Mouse (Mus musculus): ENCODE measurements around the gene Lrfn4. TPM values are rescaled to one million over a fixed set of nuclear protein-coding genes. Genes with fewer than 3 reads are reported as not detected.

Lrfn4 gene
- polyA plus RNA-seq, 1 experiment from 2014 or later: 13.3 TPM

Small RNAs within 50 kb of the gene (microRNA-seq; reads per million reads assigned to microRNA genes)
- gene Mir6986: 0.73 reads per million

Other genes with a start within 250 kb of the Lrfn4 start
- 57.2 and 61.0 TPM in 2 replicates for gene Kdm2a, start 217.4 kb downstream of the Lrfn4 start, polyA plus RNA-seq (2016; fragmentation: Nextera tagmentation; extraction: Ambion mirVana)
- 8.6 and 14.9 TPM in 2 replicates for gene Rhod, start 176.2 kb downstream of the Lrfn4 start, polyA plus RNA-seq (2016; fragmentation: Nextera tagmentation; extraction: Ambion mirVana)
- 1.3 and 2.7 TPM in 2 replicates for gene Syt12, start 138.2 kb downstream of the Lrfn4 start, polyA plus RNA-seq (2016; fragmentation: Nextera tagmentation; extraction: Ambion mirVana)
- gene 2010003K11Rik, start 117.1 kb downstream of the Lrfn4 start, polyA plus RNA-seq (2016; fragmentation: Nextera tagmentation; extraction: Ambion mirVana): not detected in 2 replicates
- gene Pcx, start 105.2 kb downstream of the Lrfn4 start, polyA plus RNA-seq (2016; fragmentation: Nextera tagmentation; extraction: Ambion mirVana): 19.2 and 20.0 TPM in 2 replicates
- 57.8 and 63.0 TPM in 2 replicates for gene Rce1, start 10.0 kb upstream of the Lrfn4 start, polyA plus RNA-seq (2016; fragmentation: Nextera tagmentation; extraction: Ambion mirVana)
- 4.5 and 5.4 TPM in 2 replicates for gene Gm960, start 83.0 kb upstream of the Lrfn4 start, polyA plus RNA-seq (2016; fragmentation: Nextera tagmentation; extraction: Ambion mirVana)
- 25.2 and 27.3 TPM in 2 replicates for gene Sptbn2, start 95.5 kb upstream of the Lrfn4 start, polyA plus RNA-seq (2016; fragmentation: Nextera tagmentation; extraction: Ambion mirVana)
- 151 and 159 TPM in 2 replicates for gene Rbm4b, start 140.8 kb upstream of the Lrfn4 start, polyA plus RNA-seq (2016; fragmentation: Nextera tagmentation; extraction: Ambion mirVana)
- 86.4 and 95.2 TPM in 2 replicates for gene Rbm4, start 178.2 kb upstream of the Lrfn4 start, polyA plus RNA-seq (2016; fragmentation: Nextera tagmentation; extraction: Ambion mirVana)
- 39.0 and 42.9 TPM in 2 replicates for gene Gm21992, start 195.9 kb upstream of the Lrfn4 start, polyA plus RNA-seq (2016; fragmentation: Nextera tagmentation; extraction: Ambion mirVana)
- 120 and 133 TPM in 2 replicates for gene Rbm14, start 196.0 kb upstream of the Lrfn4 start, polyA plus RNA-seq (2016; fragmentation: Nextera tagmentation; extraction: Ambion mirVana)
- gene Ccs, start 223.7 kb upstream of the Lrfn4 start, polyA plus RNA-seq (2016; fragmentation: Nextera tagmentation; extraction: Ambion mirVana): 34.6 and 37.9 TPM in 2 replicates
- gene Ccdc87, start 223.7 kb upstream of the Lrfn4 start, polyA plus RNA-seq (2016; fragmentation: Nextera tagmentation; extraction: Ambion mirVana): 0.19 TPM in 2 replicates
- gene Ctsf, start 239.5 kb upstream of the Lrfn4 start, polyA plus RNA-seq (2016; fragmentation: Nextera tagmentation; extraction: Ambion mirVana): 30.0 and 30.9 TPM in 2 replicates